Mouse (Mus musculus): Measurements from ENCODE around the gene Thtpa. TPM values are rescaled to one million over a fixed set of nuclear protein-coding genes. Genes with fewer than 3 reads are reported as not detected.

The Thtpa gene
- polyA plus RNA-seq (2012; rRNA removed), result 8.5 and 12.3 TPM in 2 replicates

DNA sequence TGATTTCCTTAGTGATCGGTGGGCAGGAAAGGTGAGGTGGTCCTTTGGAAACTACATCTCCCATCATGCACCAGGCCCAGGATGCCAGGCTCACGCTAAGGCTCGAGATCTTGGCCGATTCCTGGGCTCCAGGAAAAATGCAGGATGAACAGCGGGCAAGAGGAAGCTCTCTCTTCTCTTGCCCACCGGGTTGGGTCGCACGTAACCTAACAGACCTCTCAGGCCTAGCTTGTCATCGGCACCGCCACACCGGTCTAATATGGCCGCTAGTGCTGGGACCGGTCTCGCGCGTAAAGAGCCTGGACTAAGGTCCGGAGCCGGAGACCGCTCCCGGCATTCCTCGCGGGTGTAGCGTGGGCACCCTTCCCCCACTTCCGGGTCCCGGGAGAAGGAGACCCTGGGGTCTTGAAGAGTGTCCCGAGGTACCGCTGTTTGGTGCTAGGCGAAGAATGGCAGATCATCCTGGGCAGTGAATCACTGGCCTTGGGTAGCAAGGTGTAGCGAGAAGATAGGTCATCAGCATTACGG, at the start of gene Thtpa:
TSS of gene Thtpa (plus strand) at position 81 of the 528 bp plus-strand sequence.

DNA sequence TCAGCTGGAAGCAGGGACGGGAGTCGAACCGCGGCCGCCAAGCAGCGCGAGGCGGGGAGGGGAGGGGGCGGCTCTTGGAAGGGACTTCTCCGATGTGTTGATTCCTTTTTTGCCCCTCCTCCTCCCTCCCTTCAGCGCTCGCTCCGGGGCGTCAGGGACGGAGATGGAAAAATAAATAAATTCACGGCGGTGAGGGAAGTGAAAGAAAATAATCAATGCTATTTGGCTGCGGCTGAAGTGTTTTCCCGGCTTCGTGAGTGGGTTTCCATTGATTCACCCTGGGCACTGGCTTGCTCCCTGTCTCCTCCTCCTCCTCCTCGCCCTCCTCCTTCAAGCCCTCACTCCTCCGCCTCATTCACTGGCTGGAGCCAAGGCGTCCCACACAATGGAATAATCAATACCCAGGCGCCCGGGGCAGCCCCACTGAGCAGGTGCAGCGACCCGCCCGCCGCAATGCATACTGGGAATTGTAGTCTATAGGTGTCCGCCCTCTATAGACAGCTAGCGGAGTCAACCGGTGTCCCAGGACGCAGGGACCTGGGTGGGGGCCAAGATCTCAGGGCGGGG, 2.5 kb upstream of the Thtpa start, which contains the start of gene Zfhx2:
TSS of gene Zfhx2 (minus strand) at position 314 of the 567 bp plus-strand sequence.

DNA sequence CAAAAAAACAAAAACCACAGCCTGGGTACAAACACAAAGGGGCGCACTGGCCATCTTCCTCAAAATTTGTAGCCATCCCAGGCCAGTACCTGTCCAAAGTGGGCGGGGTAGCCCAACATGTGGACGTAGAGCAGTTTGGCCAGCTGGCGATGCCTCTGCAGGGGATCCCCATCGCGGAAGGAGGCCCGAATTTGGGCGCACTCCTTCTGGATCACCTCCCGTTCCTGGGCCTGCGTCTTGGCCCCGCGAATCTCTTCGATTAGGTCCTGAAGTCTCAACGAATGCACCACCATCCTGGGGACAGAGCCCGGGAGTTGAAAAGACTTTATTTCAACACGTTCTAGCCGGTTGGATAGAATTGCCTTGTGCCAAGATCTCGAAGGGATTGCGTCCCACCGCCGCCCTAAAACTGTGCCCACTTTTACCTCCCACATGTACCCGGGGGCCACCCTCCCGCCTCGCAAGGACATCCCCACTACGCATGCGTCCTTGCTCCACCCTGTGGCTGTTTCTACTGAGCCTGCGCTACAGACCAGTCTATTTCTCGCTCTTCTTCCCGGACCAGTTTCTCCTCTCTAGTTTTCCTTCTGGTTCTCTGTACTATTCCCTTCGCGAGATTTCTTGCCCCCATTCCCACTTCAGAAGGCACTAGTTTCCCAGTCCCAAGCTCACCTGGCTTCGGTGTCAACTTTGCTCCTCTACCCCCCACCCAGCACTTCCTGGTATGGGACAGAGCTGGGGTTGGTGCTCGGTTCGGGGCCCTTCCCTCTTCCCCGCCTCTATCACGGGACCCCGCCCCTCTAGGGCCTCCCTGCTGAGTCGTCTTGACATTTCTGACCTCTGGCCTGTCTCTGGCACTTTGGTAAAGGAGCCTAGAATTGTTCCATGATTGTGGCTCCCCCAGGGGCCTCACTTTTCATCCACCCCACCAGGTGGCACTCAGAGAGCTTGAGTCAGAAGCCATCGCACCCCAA, 11.5 kb downstream of the Thtpa start, which contains the start of gene Ap1g2:
TSS of gene Ap1g2 (minus strand) at position 758 of the 974 bp plus-strand sequence.

DNA sequence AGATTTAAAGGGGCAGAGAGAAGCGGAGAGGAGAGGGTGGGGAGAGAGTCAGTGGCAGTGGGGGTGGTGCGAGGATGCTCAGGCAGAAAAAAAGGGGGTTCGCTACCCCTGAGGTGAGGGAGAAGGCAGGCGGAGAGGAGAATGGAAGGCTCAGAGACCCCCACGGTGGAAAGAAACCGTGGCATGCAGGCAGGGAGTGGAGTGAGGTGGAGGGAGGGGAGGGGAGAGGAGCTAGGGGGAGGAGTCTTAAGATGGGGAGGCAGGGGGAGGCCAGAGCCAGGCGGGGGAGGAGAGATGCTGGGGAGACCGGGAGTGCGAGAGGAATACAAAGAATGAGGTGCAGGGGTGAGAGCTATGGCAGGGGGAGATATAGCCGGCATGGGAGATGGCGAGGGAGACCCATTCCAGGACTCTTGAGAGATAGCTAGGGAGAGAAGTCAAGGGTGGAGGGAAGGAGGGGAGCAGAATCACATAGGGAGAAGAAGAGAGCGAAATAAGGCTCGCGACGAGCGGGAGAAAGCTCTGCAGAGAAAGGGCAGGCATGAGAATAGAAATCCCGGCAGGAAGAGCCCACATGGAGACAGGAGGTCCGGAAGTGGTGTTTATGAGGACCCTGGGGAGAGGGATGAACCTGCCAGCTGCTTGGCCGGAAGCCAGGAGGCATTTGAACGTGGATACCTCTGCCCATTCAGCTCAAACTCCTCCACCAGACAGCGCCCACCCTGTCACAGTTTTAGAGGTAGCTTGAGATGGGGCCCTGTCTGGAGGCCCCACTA, 22.0 kb downstream of the Thtpa start, which contains the start of gene Jph4:
TSS of gene Jph4 (minus strand) at position 511 of the 776 bp plus-strand sequence.

Other genes with a start within 250 kb of the Thtpa start
- 8.0 and 11.2 TPM in 2 replicates for gene Homez, start 223.8 kb upstream of the Thtpa start, polyA plus RNA-seq (2012; rRNA removed)
- 6.4 and 6.8 TPM in 2 replicates for gene Ppp1r3e, start 217.2 kb upstream of the Thtpa start, polyA plus RNA-seq (2012; rRNA removed)
- 33.6 and 40.4 TPM in 2 replicates for gene Bcl2l2, start 211.4 kb upstream of the Thtpa start, polyA plus RNA-seq (2012; rRNA removed)
- gene Gm20521, start 211.3 kb upstream of the Thtpa start, polyA plus RNA-seq (2012; rRNA removed), result 0.31 and 0.50 TPM in 2 replicates
- gene Pabpn1, start 202.3 kb upstream of the Thtpa start, polyA plus RNA-seq (2012; rRNA removed), result 563 and 639 TPM in 2 replicates
- gene Slc22a17, start 181.7 kb upstream of the Thtpa start, polyA plus RNA-seq (2012; rRNA removed), result 183 and 215 TPM in 2 replicates
- 29.7 and 43.7 TPM in 2 replicates for gene Efs, start 168.7 kb upstream of the Thtpa start, polyA plus RNA-seq (2012; rRNA removed)
- 0.14 and 0.22 TPM in 2 replicates for gene Il25, start 162.1 kb upstream of the Thtpa start, polyA plus RNA-seq (2012; rRNA removed)
- gene Cmtm5, start 158.5 kb upstream of the Thtpa start, polyA plus RNA-seq (2012; rRNA removed), result 0.53 and 3.1 TPM in 2 replicates
- gene Myh6, start 127.9 kb upstream of the Thtpa start, polyA plus RNA-seq (2012; rRNA removed), result 39.9 and 46.8 TPM in 2 replicates
- gene Gm17428, start 117.9 kb upstream of the Thtpa start, polyA plus RNA-seq (2012; rRNA removed), result not detected in 2 replicates
- 49.1 and 69.1 TPM in 2 replicates for gene Myh7, start 100.2 kb upstream of the Thtpa start, polyA plus RNA-seq (2012; rRNA removed)
- gene Ngdn, start 79.3 kb upstream of the Thtpa start, polyA plus RNA-seq (2012; rRNA removed), result 74.5 and 85.9 TPM in 2 replicates
- gene Zfhx2, start 2.5 kb upstream of the Thtpa start, polyA plus RNA-seq (2012; rRNA removed), result 12.8 and 14.9 TPM in 2 replicates
- gene Ap1g2, start 11.8 kb downstream of the Thtpa start, polyA plus RNA-seq (2012; rRNA removed), result 8.8 and 9.0 TPM in 2 replicates
- 12.3 and 15.7 TPM in 2 replicates for gene Jph4, start 22.2 kb downstream of the Thtpa start, polyA plus RNA-seq (2012; rRNA removed)
- gene Dhrs2, start 127.2 kb downstream of the Thtpa start, polyA plus RNA-seq (2012; rRNA removed), result 0.14 TPM in 1 of 2 replicates, not detected in the other

Data from central nervous system, embryonic 11.5 days (tissue).